ENCODE assay signal across 18 mouse cellular contexts in genomic region chr7:27324928-27325327, GRCm38 (mm10). TPM values are rescaled to one million over a fixed set of nuclear protein-coding genes. Genes with fewer than 3 reads are reported as not detected.
DNase-seq lines count a peak whose midpoint lies in the region; ATAC-seq and TF ChIP-seq lines count a peak whose summit lies in the region.
"Had no signal": no experiment of that assay in that cellular context is flagged by ENCODE, and none has a peak within 500 bp of the region (broad histone marks: within the 10 kb centered on the region; RNA-seq: fewer than 3 reads in every experiment).

No protein-coding gene starts in this region.

- H3K27me3 ChIP-seq in heart, embryonic 13.5 days (replicated peaks) = peaks cover 92% of the 10 kb centered on the region
- peaks cover 67% of the 10 kb centered on the region for H3K27me3 ChIP-seq in heart, embryonic 11.5 days (ENCODE audit: control insufficient read depth, insufficient read depth, low read length)
- peaks cover 25% of the 10 kb centered on the region for H3K27me3 ChIP-seq in lung, embryonic 15.5 days
- peaks cover 95% of the 10 kb centered on the region for H3K27me3 ChIP-seq in embryonic facial prominence, embryonic 10.5 days (replicated peaks; ENCODE audit: low read depth, poor library complexity, severe bottlenecking)
- no peaks in the 10 kb centered on the region for H3K27me3 ChIP-seq in stomach, postnatal 0 days (ENCODE audit: control insufficient read depth, insufficient read depth, low read length)

- no peak for TF ChIP-seq EP300 in stomach, postnatal 0 days (optimal IDR thresholded peaks at IDR 0.05)

- 45% methylated on average over 18 of the region's 20 CpGs for WGBS in heart, embryonic 13.5 days
- WGBS in heart, embryonic 11.5 days (ENCODE audit: insufficient replicate concordance) = 46% methylated on average over 20 of the region's 20 CpGs
- WGBS in lung, embryonic 15.5 days = 50% methylated on average over 19 of the region's 20 CpGs
- WGBS in embryonic facial prominence, embryonic 10.5 days = 55% methylated on average over 18 of the region's 20 CpGs
- WGBS in stomach, postnatal 0 days = 77% methylated on average over 19 of the region's 20 CpGs

- no peak for TF ChIP-seq CTCF in stomach, postnatal 0 days (IDR thresholded peaks at IDR 0.05; ENCODE audit: low read depth)

- peak overlapping the region; percentile 7; the same call in 1 of the 2 replicates for H3K9ac ChIP-seq in heart, embryonic 13.5 days
- no peak overlapping the region for H3K9ac ChIP-seq in heart, embryonic 11.5 days (ENCODE audit: low read depth, low read length)
- no peak overlapping the region for H3K9ac ChIP-seq in lung, embryonic 15.5 days
- H3K9ac ChIP-seq in stomach, postnatal 0 days (ENCODE audit: low read length) = no peak overlapping the region

- no peaks in the 10 kb centered on the region for H3K9me3 ChIP-seq in heart, embryonic 13.5 days
- H3K9me3 ChIP-seq in heart, embryonic 11.5 days (replicated peaks; ENCODE audit: control insufficient read depth, low read length) = no peaks in the 10 kb centered on the region
- H3K9me3 ChIP-seq in lung, embryonic 15.5 days = no peaks in the 10 kb centered on the region
- no peaks in the 10 kb centered on the region for H3K9me3 ChIP-seq in embryonic facial prominence, embryonic 10.5 days
- H3K9me3 ChIP-seq in stomach, postnatal 0 days (ENCODE audit: control insufficient read depth, low read length) = no peaks in the 10 kb centered on the region
- H3K9me3 ChIP-seq: G1E; midbrain, embryonic 13.5 days had no signal

- peaks cover 27% of the 10 kb centered on the region for H3K4me1 ChIP-seq in heart, embryonic 13.5 days
- H3K4me1 ChIP-seq in heart, embryonic 11.5 days (ENCODE audit: control insufficient read depth, insufficient read depth, low read length) = peaks cover 14% of the 10 kb centered on the region
- peaks cover 31% of the 10 kb centered on the region for H3K4me1 ChIP-seq in lung, embryonic 15.5 days
- peaks cover 41% of the 10 kb centered on the region for H3K4me1 ChIP-seq in embryonic facial prominence, embryonic 10.5 days
- 0 out of 2 replicates have a peak, but pooled peaks cover 2% of the 10 kb centered on the region for H3K4me1 ChIP-seq in stomach, postnatal 0 days (replicated peaks; ENCODE audit: control insufficient read depth, insufficient read depth)

- ATAC-seq in heart, embryonic 13.5 days (ENCODE audit: extremely low read depth, insufficient number of reproducible peaks, low FRiP score, low TSS enrichment) = no peak
- ATAC-seq in heart, embryonic 11.5 days (replicated peaks; ENCODE audit: insufficient number of reproducible peaks, low FRiP score, low TSS enrichment) = no peak
- no peak for ATAC-seq in lung, embryonic 15.5 days (ENCODE audit: borderline replicate concordance, extremely low read depth, low FRiP score, low TSS enrichment)
- no peak for ATAC-seq in stomach, postnatal 0 days (ENCODE audit: low FRiP score, low TSS enrichment)
- ATAC-seq: hindbrain, postnatal 0 days had no signal

- peaks cover 55% of the 10 kb centered on the region for H3K36me3 ChIP-seq in heart, embryonic 13.5 days
- no peaks in the 10 kb centered on the region for H3K36me3 ChIP-seq in heart, embryonic 11.5 days (ENCODE audit: control insufficient read depth, insufficient read depth, low read length)
- H3K36me3 ChIP-seq in lung, embryonic 15.5 days = peaks cover 19% of the 10 kb centered on the region; the same call in 1 of the 2 replicates
- H3K36me3 ChIP-seq in embryonic facial prominence, embryonic 10.5 days (replicated peaks) = no peaks in the 10 kb centered on the region
- H3K36me3 ChIP-seq in stomach, postnatal 0 days (ENCODE audit: control insufficient read depth, insufficient read depth, low read length) = peaks cover 14% of the 10 kb centered on the region
- H3K36me3 ChIP-seq: G1E; midbrain, embryonic 13.5 days had no signal

- no peak overlapping the region for H3K27ac ChIP-seq in heart, embryonic 13.5 days (replicated peaks)
- H3K27ac ChIP-seq in heart, embryonic 11.5 days (ENCODE audit: low read depth, low read length) = no peak overlapping the region
- no peak overlapping the region for H3K27ac ChIP-seq in lung, embryonic 15.5 days
- no peak overlapping the region for H3K27ac ChIP-seq in embryonic facial prominence, embryonic 10.5 days (replicated peaks)
- H3K27ac ChIP-seq in stomach, postnatal 0 days (replicated peaks) = no peak overlapping the region
- H3K27ac ChIP-seq: hindbrain, postnatal 0 days; midbrain, embryonic 13.5 days had no signal

- DNase-seq in cerebellum, postnatal 10 days = peak; percentile 34 to 45
- DNase-seq in cerebellum, adult 9-10 months = no peak
- no peak for DNase-seq in lung, postnatal 4 days
- DNase-seq in embryonic facial prominence, embryonic 10.5 days (ENCODE audit: low spot score) = no peak
- no peak for DNase-seq in stomach, postnatal 0 days (ENCODE audit: low spot score)
- DNase-seq: kidney, adult 11 months; thymus, postnatal 14 days had no signal

- H3K4me3 ChIP-seq in heart, embryonic 13.5 days = no peak overlapping the region
- H3K4me3 ChIP-seq in heart, embryonic 11.5 days (ENCODE audit: low read depth, low read length) = no peak overlapping the region
- no peak overlapping the region for H3K4me3 ChIP-seq in lung, embryonic 15.5 days
- peak overlapping the region; percentile 54; the same call in 1 of the 2 replicates for H3K4me3 ChIP-seq in embryonic facial prominence, embryonic 10.5 days
- no peak overlapping the region for H3K4me3 ChIP-seq in stomach, postnatal 0 days (ENCODE audit: low read depth, low read length)

- no peak overlapping the region for H3K4me2 ChIP-seq in heart, embryonic 13.5 days
- no peak overlapping the region for H3K4me2 ChIP-seq in heart, embryonic 11.5 days
- H3K4me2 ChIP-seq in lung, embryonic 15.5 days = peak overlapping the region; percentile 49
- H3K4me2 ChIP-seq in stomach, postnatal 0 days (replicated peaks; ENCODE audit: low read depth) = no peak overlapping the region

RNA-seq across cellular contexts. Expression of gene Ltbp4, which starts 12.6 kb away (rescaled TPM):
- 51.3 and 53.3 TPM in 2 replicates for polyA plus RNA-seq in heart, embryonic 13.5 days (2015; fragmentation: Nextera tagmentation; extraction: Ambion mirVana)
- polyA plus RNA-seq in heart, embryonic 11.5 days (2014; fragmentation: Nextera tagmentation; extraction: Ambion mirVana) = 28.9 and 31.5 TPM in 2 replicates
- polyA plus RNA-seq in lung, embryonic 15.5 days (2015; fragmentation: Nextera tagmentation; extraction: Ambion mirVana) = 96.2 and 102 TPM in 2 replicates
- polyA plus RNA-seq in embryonic facial prominence, embryonic 10.5 days (2016; fragmentation: Nextera tagmentation; extraction: Ambion mirVana) = 7.1 and 8.8 TPM in 2 replicates
- 81.0 and 94.8 TPM in 2 replicates for polyA plus RNA-seq in stomach, postnatal 0 days (2015; fragmentation: Nextera tagmentation; extraction: Ambion mirVana)

RNA-seq across cellular contexts. Expression of gene Shkbp1, which starts 30.9 kb away (rescaled TPM):
- polyA plus RNA-seq in heart, embryonic 13.5 days (2015; fragmentation: Nextera tagmentation; extraction: Ambion mirVana) = 28.8 and 32.2 TPM in 2 replicates
- polyA plus RNA-seq in heart, embryonic 11.5 days (2014; fragmentation: Nextera tagmentation; extraction: Ambion mirVana) = 33.3 and 34.1 TPM in 2 replicates
- polyA plus RNA-seq in lung, embryonic 15.5 days (2015; fragmentation: Nextera tagmentation; extraction: Ambion mirVana) = 48.3 and 51.4 TPM in 2 replicates
- polyA plus RNA-seq in embryonic facial prominence, embryonic 10.5 days (2016; fragmentation: Nextera tagmentation; extraction: Ambion mirVana) = 73.2 and 80.3 TPM in 2 replicates
- polyA plus RNA-seq in stomach, postnatal 0 days (2015; fragmentation: Nextera tagmentation; extraction: Ambion mirVana) = 26.3 and 27.3 TPM in 2 replicates

RNA-seq across cellular contexts. Expression of gene Gm20479, which starts 32.3 kb away (rescaled TPM):
- 0.83 and 0.90 TPM in 2 replicates for polyA plus RNA-seq in heart, embryonic 13.5 days (2015; fragmentation: Nextera tagmentation; extraction: Ambion mirVana)
- polyA plus RNA-seq in heart, embryonic 11.5 days (2014; fragmentation: Nextera tagmentation; extraction: Ambion mirVana) = 1.6 and 2.1 TPM in 2 replicates
- 0.79 and 1.3 TPM in 2 replicates for polyA plus RNA-seq in lung, embryonic 15.5 days (2015; fragmentation: Nextera tagmentation; extraction: Ambion mirVana)
- not detected in 2 replicates for polyA plus RNA-seq in embryonic facial prominence, embryonic 10.5 days (2016; fragmentation: Nextera tagmentation; extraction: Ambion mirVana)
- polyA plus RNA-seq in stomach, postnatal 0 days (2015; fragmentation: Nextera tagmentation; extraction: Ambion mirVana) = 0.28 and 0.57 TPM in 2 replicates
- polyA plus RNA-seq: brain, embryonic 14.5 days; embryonic facial prominence, embryonic 14.5 days; hindbrain, postnatal 0 days; liver, adult 2 months; lung, adult 2 months; midbrain, embryonic 13.5 days; small intestine, adult 2 months had no signal

Comparison
In these comparisons a context has a peak if more than half of its experiments do, and no peak if none do; other contexts are left out.
1. DNase-seq: peak in cerebellum, postnatal 10 days (2 of 2); none in cerebellum, adult 9-10 months (single experiment), lung, postnatal 4 days (0 of 2), embryonic facial prominence, embryonic 10.5 days (single experiment) and stomach, postnatal 0 days (single experiment).